Mouse (Mus musculus) mouse embryonic stem cell (cell line): ENCODE results near the gene Cemip.

Experiments used
- in situ Hi-C, 2 experiments: fragments of 300-500 bp; cut with MboI; formaldehyde crosslinking; loops; 1 replicate in 1 of 2; 3 replicates in 1 of 2; pipeline ENCODE4 v1.14.3; 2019 to 2020; ENCODE audit warnings: low sequenced_read_pairs in 2 of 2, low pct_unique_long_range_greater_than_20kb in 1 of 2, mixed read lengths in 1 of 2; ENCODE audit not compliant: unreplicated experiment in 1 of 2

The Cemip gene

DNA sequence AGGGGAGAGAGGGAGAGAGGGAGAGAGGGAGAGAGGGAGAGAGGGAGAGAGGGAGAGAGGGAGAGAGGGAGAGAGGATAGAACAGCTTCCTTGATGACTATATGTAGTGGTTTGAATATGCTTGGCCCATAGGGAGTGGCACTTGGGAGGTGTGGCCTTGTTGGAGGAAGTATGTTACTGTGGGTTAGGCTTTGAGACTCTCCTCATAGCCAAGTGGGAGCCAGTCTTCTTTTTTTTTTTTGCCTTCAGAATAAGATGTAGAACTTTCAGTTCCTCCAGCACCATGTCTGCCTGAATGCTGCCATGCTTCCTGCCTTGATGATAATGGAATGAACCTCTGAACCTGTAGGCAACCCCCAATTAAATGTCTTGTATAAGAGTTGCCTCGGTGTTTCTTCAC, 16.3 kb upstream of the Cemip start:
- in situ Hi-C loops = no loop called here

DNA sequence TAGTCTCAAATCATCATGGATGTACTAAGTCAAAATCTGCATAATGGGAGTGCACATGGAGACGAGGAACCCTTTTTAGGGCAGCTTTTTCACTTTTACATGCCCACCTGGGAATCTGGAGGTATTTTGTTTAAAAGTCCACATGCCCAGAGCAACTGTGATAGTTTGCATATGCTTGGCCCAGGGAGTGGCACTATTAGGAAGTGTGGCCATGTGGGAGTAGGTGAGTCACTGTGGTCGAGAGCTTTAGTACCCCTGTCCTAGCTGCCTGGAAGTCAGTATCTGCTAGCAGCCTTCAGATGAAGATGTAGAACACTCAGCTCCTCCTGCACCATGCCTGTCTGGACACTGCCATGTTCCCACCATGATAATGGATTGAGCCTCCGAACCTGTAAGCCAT, 14.4 kb upstream of the Cemip start:
- in situ Hi-C loops = no loop called here

DNA sequence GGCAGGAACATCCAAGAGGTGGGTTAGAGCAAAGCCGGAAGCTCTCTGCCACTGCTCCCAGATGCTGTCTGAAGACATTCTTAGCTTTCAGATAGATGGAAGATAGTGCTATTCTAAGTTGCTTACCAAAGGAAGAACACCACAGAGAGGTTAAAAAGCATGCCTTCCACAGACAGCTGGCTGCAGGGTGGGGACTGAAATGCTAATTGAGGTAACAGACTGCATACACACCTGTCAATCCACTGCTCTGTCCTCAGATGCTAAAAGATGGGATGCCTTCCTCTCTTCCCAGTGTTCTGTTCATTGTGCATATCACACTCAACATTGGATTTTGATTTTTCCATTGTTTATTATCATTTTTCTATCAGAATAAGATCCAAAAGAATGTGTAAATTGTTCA, 11.8 kb upstream of the Cemip start:
- in situ Hi-C loops = no loop called here

DNA sequence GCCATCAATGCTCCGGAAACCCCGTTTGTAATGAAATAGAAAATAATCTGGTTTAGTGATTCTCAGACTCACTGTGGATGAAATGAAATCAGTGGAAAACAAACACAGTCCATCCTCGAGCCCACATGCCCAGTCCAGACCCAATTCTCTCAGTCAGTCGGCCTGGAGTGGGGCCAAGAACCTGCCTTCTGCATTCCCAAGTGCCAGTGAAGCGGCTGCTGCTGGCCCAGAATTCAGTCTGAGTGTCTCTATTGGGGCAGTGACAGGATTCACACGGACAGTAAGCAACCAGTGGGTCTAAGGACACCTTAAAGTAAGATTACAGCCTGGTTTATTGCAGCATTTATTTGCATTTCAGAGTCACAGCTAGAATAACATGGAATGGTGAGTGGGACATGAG, 10.2 kb upstream of the Cemip start:
- in situ Hi-C loops = no loop called here

DNA sequence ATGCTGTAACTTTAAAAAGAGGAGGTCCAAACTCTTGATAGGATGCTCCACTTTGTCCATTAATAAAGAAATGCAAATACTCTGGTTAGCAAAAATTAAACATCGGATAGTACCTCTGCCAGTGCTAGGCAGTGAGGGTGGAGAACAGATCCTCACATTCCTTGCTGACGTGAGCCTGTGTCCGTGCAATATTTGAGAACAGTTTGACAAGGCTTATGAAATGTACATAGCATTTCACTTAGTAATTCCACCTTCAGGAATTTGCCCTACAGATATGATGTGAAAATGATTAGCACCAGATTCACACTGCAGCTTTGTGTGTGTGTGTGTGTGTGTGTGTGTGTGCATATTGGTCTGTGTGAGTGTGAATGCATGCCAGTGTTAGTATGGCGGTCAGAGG, 4.5 kb upstream of the Cemip start:
- in situ Hi-C loops = no loop called here

DNA sequence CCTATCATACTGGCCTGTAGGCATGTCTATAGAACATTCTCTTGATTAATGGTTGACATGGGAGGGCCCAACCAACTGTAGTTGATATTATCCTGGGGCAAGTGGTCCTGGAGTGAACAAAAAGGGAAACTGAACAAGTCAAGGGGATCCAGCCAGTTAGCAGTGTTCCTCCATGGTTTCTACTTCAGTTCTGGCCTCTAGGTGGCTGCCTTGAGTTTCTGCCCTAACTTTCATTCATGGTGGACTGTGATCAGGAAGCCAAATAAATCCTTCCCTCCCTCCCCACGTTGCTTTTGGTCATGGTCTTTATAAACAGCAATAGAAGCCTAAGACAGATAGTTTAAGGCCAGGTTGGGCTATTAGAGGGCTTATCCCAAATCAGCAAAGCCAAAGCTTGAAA, 3.5 kb upstream of the Cemip start:
- in situ Hi-C loops = loop anchor here (5.0 to 10.0 kb wide), 5 partner anchors 172 to 268 kb away; no protein-coding TSS in a partner anchor

DNA sequence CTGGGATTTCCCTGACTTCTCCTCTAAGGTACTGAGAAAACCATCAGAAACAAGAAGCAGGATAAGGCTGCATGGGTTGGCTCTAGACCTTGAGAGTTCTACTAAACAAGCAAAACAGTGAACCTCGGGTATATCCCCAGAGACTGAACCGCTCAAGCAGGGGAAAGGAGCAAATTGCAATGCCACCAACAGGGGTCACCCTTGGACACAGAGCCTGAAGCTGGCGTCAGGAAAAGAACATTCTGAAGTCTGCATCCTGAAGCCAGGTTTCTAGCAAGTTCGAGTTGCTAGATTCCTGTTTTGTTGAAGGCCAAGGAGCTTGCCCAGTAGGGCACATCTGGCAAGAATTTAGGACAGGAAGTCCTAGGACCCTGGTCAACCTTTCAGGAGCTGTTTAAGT, 2.7 kb upstream of the Cemip start:
- in situ Hi-C loops = loop anchor here (5.0 to 10.0 kb wide), 5 partner anchors 172 to 268 kb away; no protein-coding TSS in a partner anchor

DNA sequence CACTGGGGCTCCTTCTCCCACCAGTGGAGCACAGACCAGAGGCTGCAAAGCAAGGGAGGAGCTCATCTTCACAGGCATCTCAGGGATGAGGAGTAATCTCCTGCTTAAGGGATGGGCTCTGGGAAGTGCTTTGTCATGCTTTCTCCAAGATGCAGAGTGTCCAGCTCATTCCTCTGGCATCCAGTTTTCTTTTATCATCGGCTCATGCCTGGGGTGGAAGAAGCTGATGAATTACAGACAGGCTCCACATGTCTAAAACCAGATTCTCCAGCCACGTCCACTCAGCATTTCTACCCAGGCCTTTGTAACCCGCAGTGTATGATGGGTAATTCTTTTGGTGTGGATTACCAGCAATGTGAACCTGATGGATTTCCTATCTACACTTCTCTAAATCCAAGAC, 1.9 kb upstream of the Cemip start:
- in situ Hi-C loops = loop anchor here (5.0 to 10.0 kb wide), 5 partner anchors 171 to 269 kb away; no protein-coding TSS in a partner anchor

DNA sequence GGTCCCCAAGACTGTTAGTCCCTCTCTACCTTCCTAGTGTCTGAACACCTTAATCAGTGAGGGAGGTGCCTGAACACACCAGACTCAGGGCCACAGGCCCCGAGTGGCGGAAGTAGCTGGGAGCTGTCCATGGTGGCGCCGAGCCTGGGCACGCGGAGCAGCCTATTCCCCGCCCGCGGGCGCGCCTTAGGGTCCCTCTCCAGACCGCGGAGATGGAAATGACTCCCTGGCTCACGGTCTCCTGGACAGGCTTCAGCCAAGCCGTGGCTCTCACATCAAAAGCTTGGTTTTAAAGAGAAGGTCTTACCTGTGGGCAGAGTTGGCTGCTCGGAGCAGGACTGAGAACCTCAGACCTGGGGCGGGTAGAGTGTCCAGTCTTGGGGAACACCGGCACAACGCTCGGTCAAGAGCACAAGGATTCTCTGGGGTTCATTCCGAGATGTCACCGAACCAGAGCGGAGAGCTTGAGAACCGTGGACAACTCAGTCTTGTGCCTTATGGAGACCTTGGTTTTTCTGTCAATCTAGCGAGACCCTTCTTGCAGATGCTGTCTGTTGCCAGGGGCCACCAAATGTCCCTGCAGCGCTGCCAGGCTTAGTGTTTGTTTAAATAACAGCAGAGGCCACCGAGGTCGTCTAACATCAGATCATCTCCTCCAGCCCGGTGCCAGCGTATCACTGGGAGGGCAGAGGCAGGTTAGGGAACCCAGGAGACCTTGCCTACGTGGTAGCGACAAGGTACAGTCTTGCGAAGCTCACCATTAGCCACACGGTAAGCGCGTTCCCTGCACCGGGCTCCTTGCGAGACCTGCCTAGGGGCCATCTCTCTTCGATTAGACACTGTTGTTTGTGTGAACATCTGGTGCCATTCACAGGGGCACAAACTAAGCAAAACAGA, 1.0 kb downstream of the Cemip start:
- in situ Hi-C loops = loop anchor here (5.0 to 10.0 kb wide), 5 partner anchors 168 to 272 kb away; no protein-coding TSS in a partner anchor

DNA sequence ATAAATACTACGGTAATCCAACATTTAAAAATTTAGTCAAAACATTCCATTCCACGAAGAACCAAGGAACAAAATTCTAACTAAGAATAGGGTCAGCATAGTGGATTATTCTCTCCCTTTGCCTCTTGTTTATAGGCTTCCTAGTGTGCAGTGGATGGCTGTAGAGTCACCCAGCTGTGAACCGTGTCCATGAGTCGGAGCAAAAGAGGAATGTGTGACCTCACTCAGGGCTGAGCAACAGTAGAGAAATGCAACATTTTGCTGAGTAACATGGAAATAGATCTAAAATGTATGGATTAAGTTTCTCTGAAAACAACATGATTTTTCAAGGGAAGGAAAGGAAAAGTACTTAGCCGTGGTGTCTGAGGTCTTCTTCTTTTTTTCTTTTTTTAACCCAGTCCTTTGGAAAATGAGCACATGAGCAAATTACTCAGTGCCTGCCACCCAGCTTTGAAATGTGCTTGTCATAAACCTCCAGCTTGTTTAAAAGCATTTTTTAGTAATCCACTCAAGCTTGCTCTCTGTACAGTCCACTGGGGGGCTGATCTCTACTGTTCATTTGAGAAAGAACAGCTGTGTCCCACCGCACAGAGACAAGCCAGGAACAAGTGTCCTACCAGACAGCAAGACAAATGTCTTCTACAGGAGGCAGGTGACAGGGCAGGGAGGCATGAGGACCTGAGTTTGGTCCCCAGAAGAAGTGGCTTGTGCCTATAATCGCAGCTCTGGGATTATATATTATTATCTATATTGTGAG, 8.9 kb downstream of the Cemip start:
- in situ Hi-C loops = no loop called here

DNA sequence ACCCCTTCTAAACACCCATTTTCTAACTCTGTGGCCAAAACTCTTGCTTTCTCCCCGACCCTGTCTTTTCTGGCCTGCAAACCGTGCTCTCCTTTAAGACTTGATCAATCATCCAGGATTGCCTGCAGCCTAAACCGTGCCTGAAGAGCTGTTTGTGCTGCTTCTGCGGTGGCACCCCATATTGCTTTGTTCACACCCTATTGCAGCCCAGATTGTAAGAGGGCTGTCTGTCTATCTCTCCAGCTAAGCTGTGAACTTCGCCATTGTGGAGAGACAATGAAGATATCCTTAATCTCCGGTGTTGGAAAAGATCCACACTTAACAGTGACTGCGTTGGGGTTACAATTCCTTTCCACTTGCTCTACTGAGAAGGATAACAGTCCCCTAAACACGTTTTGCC, 12.0 kb downstream of the Cemip start:
- in situ Hi-C loops = no loop called here

DNA sequence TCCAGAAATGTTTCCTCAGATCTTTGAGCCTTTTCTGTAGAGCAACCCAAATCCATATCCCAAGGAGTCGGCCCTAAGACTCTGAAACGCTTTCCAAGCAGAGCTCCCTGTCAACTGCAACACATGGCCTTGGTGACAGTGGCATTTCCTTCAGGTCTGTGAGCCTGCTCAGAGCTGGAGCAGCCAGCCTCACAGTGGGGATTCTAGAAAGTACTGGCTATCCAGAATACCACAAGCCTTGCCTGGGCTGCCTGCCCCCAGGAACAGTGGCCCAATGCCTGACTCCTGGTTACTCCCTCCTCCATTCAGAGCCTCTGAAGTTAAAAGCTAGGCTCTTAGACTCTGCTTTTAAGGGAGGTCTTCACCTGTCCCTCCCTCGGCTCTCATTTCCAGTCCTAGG, 12.4 kb downstream of the Cemip start:
- in situ Hi-C loops = no loop called here

DNA sequence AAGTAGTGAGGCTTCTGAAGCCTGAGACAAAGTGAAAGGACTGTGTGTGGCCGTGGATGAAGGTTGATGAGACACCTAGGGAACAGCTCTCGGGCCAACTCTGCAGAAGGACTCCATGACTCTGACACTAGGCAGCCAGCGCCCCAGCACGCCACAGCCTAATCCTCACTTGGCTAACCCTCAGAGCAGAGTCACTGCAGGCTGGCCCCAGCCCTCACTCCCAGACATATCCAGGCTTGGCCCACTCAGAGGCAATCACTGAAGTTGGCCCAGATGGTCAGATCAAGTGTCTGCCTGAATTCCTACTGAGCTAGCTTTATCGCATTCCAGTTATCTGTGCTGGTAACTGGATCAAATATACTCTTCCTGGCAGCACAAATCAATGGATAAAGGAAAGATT, 17.4 kb downstream of the Cemip start:
- in situ Hi-C loops = loop anchor here in 1 of 2 experiments (10.0 kb wide), 1 partner anchor 64 kb away; no protein-coding TSS in a partner anchor

DNA sequence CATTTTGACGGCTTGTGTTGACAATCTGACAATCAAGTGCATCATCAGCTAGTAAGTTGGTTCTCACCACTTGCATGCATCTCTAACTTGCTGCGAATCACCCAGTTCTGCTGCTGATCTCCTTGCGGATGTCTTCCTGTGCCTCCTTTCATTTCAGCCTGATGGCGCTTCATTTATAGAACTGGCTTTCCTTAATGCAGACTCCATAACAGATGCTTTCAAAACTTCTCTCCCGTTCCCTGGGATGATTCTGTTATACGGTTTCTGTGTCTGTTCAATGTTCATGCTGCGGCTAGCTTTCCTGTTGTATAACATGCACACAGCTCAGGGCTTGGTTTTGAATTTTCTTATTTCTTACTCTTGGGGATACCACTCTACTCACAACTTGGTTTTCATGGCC, 26.5 kb downstream of the Cemip start:
- in situ Hi-C loops = loop anchor here in 1 of 2 experiments (10.0 kb wide), 1 partner anchor 55 kb away; no protein-coding TSS in a partner anchor

DNA sequence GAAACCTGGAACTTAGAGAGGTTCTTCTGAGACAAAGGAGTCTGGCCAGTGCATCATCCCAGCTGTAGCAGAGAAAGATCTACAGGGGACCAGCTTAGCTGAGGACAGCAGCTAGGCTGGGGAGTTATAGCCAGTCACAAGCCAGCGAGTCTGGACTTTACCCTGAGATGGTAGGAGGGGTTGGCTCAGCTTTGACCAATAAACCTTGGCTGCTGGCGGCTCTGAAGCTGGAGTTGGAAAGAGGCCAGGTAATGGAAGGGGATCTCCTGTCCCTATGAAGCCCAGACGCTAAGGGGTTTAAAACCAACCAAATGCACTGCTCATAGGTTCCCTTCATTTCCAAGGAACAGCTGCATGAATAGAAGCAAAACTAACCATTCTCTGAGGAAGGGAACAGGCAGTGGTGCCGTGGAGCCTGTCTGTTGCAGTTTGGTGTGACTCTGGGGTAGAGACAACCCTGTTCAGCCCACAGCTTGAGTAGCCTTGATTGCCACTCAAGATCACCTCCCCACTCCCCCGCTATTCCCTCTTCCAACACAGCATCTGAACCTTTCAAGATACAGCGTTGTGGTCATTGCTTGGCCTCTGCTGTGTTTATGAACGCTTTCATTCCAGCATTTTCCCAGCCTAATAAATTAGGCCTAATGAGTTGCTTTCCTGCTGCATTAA, 30.2 kb downstream of the Cemip start:
- in situ Hi-C loops = no loop called here

DNA sequence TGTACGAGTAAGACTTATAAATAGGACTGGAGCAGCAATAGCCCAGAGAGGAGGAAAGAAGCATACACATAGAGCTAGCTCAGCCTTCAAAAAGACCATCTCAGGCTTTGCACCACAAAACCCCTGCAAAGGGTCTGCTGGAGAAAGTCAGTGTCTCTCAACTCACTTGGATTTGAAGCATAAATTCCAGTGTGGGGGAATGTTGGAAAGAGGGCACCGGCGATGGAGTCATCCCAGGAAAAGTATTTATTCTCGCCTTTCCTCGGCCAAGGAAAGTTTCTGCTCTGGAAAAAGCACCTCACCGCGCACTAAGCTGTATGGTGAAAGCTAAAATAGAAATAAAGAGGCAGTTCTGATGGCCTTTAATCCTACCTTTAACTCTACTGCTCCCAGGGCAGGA, 32.4 kb downstream of the Cemip start:
- in situ Hi-C loops = no loop called here

DNA sequence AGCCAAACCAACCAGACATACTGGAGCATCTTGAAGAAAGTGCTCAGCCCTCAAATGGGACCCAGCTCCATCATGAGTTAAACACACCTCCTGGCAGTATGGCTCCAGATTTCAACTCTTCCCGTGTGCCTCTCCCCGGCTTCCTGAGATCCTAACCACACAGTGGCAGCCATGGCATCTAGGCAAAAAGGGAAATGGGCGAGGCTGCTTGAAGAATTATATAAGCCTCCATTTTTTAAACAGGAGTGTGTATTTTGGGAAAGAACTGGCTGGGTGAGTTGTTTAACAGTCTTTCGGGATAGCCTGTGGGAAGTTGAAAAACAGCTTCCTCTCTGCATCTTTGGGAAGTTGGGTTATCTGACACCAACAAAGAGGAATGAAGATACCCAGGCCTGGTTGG, 34.9 kb downstream of the Cemip start:
- in situ Hi-C loops = no loop called here

DNA sequence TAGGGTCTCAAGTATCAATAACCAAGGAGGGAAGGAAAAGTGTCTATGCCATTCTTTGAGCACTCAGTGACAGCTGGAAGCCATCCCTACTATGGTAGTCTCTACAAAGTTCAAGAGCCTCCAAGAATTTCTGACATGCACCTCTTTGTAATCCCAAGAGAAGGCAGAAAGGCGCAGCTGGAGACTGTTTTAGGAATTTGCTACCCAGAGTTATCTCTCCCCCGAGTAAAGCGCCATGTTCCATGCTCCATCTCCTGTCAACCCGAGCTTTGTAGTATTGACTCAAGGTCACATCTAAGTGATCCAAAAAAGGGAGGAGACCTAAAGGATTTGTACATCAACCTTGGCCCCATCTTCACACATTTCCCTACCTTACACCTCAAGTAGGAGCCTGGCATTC, 40.8 kb downstream of the Cemip start:
- in situ Hi-C loops = no loop called here
